Mouse (Mus musculus): Measurements from ENCODE around the gene Tmtc1.

Gene Tmtc1

DNA sequence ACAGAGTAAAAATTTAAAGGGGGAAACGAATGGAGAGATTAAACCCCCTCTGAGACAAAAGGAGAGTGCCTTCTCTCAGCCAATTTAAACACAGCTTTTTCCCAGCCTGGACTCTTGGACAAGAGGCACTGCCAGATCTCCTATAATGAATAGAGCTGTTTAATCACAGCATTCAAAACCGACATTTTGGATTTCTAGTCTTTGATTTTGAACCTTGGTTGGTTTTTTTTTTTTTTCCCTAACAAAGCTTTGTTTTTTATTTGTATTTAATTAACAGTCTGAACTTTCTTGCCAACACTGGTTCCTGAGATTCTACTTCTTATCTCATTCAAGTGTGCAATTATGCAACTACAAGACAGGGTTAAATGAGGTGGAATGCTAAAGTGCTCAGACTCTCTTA is 133.2 kb downstream of the Tmtc1 start:
- no peak for DNase-seq (ENCODE audit: low spot score)

DNA sequence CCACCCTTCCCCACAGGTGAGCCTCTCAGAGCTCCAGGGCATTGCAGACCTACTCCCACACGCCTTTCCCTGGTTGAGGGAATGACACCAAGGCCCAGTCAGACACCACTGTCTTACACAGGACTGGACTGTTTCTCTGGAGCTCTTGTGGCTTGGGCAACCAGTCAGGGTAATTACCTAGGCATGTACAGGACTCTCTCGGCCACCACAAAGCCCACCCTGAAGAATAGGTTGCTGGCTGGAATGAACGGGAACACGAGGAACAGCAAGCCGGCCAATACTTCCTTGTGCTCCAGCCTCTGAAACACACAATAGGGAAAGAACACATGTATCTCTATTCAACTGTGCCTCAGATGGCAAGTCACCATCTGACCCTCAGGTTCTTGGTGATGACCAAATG is 138.4 kb downstream of the Tmtc1 start:
- no peak for DNase-seq (ENCODE audit: low spot score)

- DNase-seq (ENCODE audit: low spot score), result no peak
Observed at GRCm38 (mm10) chr6:148305191-148305590, 139.0 kb downstream of the Tmtc1 start.

GRCm38 (mm10) chr6:148302261-148302660 is 141.9 kb downstream of the Tmtc1 start:
- DNase-seq (ENCODE audit: low spot score), result no peak

DNA sequence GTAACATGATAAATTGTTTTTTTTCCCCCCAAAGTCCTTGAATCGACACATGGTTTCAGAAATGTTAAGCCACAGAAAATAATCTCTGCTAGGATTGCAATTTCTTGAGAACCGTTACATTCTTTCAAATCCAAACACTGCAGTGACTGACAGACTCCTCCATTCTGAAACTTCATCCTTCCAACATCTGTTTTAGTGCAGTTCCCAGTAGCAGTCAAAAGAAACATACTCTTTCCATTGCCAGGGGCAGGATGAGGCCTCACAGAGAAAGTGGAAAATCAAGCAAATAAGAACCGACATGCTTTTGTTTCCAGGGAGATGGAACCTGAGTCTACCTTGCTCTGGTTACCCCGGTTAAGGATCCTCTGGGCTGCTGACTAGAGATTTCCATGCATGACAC is 147.1 kb downstream of the Tmtc1 start:
- no peak for DNase-seq (ENCODE audit: low spot score)

- no peak for DNase-seq (ENCODE audit: low spot score)
Observed at GRCm38 (mm10) chr6:148296418-148296817, 147.8 kb downstream of the Tmtc1 start.

- DNase-seq (ENCODE audit: low spot score), result no peak
Observed at GRCm38 (mm10) chr6:148294506-148294905, 149.7 kb downstream of the Tmtc1 start.

GRCm38 (mm10) chr6:148290865-148291264 is 153.3 kb downstream of the Tmtc1 start:
- DNase-seq (ENCODE audit: low spot score), result no peak

GRCm38 (mm10) chr6:148283224-148283881 is 160.8 kb downstream of the Tmtc1 start:
- no peak for DNase-seq (ENCODE audit: low spot score)

- DNase-seq (ENCODE audit: low spot score), result no peak
Observed at GRCm38 (mm10) chr6:148279240-148279639, 164.9 kb downstream of the Tmtc1 start.

DNA sequence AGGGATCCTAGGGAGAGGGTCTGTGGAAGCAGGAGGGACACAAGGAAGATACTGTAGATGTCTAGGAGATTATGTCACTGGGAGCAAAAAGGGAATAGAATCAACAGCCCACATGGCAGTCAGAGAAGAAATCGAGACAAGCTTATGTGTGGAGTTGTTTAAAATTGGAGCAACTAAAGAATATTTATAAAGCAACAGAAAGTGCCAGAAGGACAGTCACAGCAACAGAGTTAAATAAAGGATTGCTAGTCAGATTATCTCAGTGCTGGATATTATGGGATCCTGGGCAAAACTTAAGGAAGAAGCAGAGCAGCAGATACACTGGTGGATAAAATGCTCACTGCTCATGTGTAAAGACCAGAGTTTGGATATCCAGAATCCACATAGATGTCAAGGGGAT is 167.8 kb downstream of the Tmtc1 start:
- DNase-seq (ENCODE audit: low spot score), result no peak

GRCm38 (mm10) chr6:148275046-148275445 is 169.1 kb downstream of the Tmtc1 start:
- DNase-seq (ENCODE audit: low spot score), result no peak

GRCm38 (mm10) chr6:148260729-148261101 is 183.5 kb downstream of the Tmtc1 start:
- DNase-seq (ENCODE audit: low spot score), result no peak

- DNase-seq (ENCODE audit: low spot score), result no peak
Observed at GRCm38 (mm10) chr6:148259979-148260728, 184.0 kb downstream of the Tmtc1 start.

DNA sequence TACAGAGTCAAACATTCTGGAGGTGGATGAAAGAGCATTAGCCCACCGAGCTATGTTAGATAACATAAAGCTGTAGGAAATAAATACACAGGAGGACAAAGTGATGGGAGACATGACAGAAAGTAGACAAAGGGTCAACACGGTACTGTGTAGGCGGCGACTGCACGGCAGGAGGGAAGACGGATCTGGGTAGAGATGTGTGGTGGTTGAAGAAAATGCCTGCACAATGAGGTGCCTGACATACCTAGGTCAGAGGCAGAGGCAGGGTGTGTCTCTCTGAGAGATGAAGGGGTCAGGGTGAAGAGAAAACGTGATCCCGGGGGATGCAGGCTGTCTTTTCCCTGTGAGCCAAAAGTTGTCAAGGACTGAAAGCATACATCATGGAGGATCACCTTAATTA is 185.1 kb downstream of the Tmtc1 start:
- DNase-seq (ENCODE audit: low spot score), result no peak

DNA sequence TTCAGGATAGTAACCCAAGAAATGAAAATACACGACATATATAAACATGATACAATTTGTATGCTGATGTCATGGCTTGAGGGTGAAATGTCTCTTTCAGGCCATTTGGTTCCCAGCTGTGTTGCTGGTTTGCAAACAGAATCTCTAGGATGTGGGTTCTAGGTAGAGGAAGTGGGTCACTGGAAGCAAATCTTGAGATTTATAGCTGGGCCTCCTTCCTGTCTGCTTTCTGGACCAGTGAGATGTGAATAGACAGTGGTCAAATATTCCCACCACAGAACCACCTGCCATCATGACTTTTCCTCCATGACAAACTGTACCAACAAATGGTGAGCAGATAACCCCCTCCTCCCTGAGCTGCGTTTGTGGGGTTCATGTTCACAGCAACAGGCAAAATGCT is 186.4 kb downstream of the Tmtc1 start:
- no peak for DNase-seq (ENCODE audit: low spot score)

- no peak for DNase-seq (ENCODE audit: low spot score)
Observed at GRCm38 (mm10) chr6:148256109-148256508, 188.1 kb downstream of the Tmtc1 start.

GRCm38 (mm10) chr6:148255395-148256053 is 188.7 kb downstream of the Tmtc1 start:
- no peak for DNase-seq (ENCODE audit: low spot score)

DNA sequence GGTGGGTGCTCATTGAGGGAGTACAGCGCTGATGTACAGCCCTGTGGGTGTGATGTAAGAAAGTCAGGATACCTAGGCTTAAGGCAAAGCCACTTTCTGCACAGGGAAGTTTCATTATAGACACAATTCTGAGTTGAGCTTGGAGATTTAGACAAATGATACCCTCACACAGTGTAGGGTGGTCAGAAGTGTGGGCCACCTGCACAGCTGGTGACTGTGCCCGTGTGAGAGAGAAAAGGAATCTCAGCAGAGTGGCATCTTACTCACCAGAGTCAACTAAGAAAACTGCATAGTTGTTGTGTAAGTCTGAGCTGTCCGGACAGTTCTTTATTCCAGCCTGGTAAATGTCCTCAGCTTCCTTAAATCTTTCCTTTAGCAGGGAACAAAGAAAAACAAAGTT is 195.0 kb downstream of the Tmtc1 start:
- DNase-seq (ENCODE audit: low spot score), result no peak

DNA sequence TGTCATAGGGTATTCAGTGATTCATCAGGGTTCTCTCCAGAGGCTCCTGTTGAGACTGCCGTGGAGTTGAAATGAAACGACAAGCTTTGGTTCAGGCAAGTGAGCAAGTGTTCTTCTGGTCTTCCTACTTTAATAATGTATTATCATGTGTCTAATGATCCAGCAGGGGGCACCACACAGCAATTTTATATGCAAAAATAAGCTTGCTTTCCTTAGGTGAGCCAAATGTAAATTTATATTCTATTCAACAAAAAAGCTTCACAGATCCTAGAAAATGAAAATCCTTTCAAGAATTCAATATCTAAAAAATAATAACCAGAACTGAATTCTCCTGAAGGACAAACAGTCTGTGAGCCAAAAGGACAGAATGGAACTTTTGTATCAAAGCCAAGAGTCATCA is 195.6 kb downstream of the Tmtc1 start:
- no peak for DNase-seq (ENCODE audit: low spot score)

- no peak for DNase-seq (ENCODE audit: low spot score)
Observed at GRCm38 (mm10) chr6:148246544-148246943, 197.6 kb downstream of the Tmtc1 start.

GRCm38 (mm10) chr6:148244836-148245235 is 199.4 kb downstream of the Tmtc1 start:
- DNase-seq (ENCODE audit: low spot score), result no peak

DNA sequence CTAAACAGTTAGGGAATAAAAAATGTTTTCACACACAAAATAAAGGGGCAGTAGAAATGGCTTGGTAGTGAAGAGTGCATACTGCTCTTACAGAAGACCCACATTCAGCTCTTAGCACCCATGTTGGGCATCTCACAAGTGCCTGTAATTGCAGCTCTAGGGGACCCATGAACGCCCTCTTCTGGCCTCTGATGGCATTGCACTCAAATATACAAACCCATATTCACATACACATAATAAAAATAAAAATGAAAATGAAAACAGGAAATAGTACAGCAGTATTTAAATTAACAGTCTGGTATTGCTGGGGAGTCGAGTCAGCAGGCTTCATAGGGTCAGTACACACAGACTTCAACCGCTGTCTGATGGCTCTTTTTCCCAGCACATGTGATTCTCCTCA is 201.9 kb downstream of the Tmtc1 start:
- no peak for DNase-seq (ENCODE audit: low spot score)

Data from urinary bladder, postnatal 10 days (tissue).